Mouse (Mus musculus): ENCODE measurements at regions not wholly inside any gene's neighbourhood (a gene's known extent, or its start where the extent isn't known, plus 50 kb on each side); places are given as distances from the start of the nearest gene placed in this dataset.

GRCm38 (mm10) chr14:99499502-99500266, 201.2 kb downstream of the Klf5 start:
- H3K4me3 ChIP-seq = no peak overlapping the region
- WGBS = 89% methylated on average over 7 of the region's 7 CpGs
- DNase-seq (ENCODE audit: low spot score) = no peak
- no peaks in the 10 kb centered on the region for H3K27me3 ChIP-seq (replicated peaks; ENCODE audit: low read depth, poor library complexity, severe bottlenecking)
- no peak overlapping the region for H3K27ac ChIP-seq (replicated peaks)
- H3K4me1 ChIP-seq = no peaks in the 10 kb centered on the region
- H3K36me3 ChIP-seq (replicated peaks) = no peaks in the 10 kb centered on the region
- peaks cover 5% of the 10 kb centered on the region; the same call in 1 of the 2 replicates for H3K9me3 ChIP-seq

- Histone ChIP-seq H3K9me3 (peaks cover 5% of the 10 kb centered on the region; the same call in 1 of the 2 replicates), H3K4me1 (no peaks in the 10 kb centered on the region), H3K27me3 (replicated peaks; ENCODE audit: low read depth, poor library complexity, severe bottlenecking) (no peaks in the 10 kb centered on the region), H3K27ac (replicated peaks) (no peak overlapping the region), H3K4me3 (no peak overlapping the region), H3K36me3 (replicated peaks) (no peaks in the 10 kb centered on the region)
- no peak for DNase-seq (ENCODE audit: low spot score)
- 77% methylated on average over 4 of the region's 4 CpGs for WGBS
These were observed 206.4 kb downstream of the Klf5 start for GRCm38 (mm10) chr14:99504909-99505308.

- Histone ChIP-seq H3K4me1 (no peaks in the 10 kb centered on the region), H3K36me3 (replicated peaks) (no peaks in the 10 kb centered on the region), H3K9me3 (no peaks in the 10 kb centered on the region), H3K27me3 (replicated peaks; ENCODE audit: low read depth, poor library complexity, severe bottlenecking) (no peaks in the 10 kb centered on the region), H3K4me3 (no peak overlapping the region), H3K27ac (replicated peaks) (no peak overlapping the region)
- DNase-seq (ENCODE audit: low spot score) = no peak
- 47% methylated on average over 3 of the region's 3 CpGs for WGBS
These were observed 211.4 kb downstream of the Klf5 start for GRCm38 (mm10) chr14:99509696-99510536.

GRCm38 (mm10) chr14:99515474-99515873, 217.0 kb downstream of the Klf5 start:
- Histone ChIP-seq H3K27me3 (replicated peaks; ENCODE audit: low read depth, poor library complexity, severe bottlenecking) (no peaks in the 10 kb centered on the region), H3K4me1 (no peaks in the 10 kb centered on the region), H3K4me3 (no peak overlapping the region), H3K36me3 (replicated peaks) (no peaks in the 10 kb centered on the region), H3K27ac (replicated peaks) (no peak overlapping the region), H3K9me3 (no peaks in the 10 kb centered on the region)
- 97% methylated on average over 1 of the region's 1 CpGs for WGBS
- no peak for DNase-seq (ENCODE audit: low spot score)

GRCm38 (mm10) chr14:99516703-99517102, 218.2 kb downstream of the Klf5 start:
- Histone ChIP-seq H3K27me3 (replicated peaks; ENCODE audit: low read depth, poor library complexity, severe bottlenecking) (no peaks in the 10 kb centered on the region), H3K36me3 (replicated peaks) (no peaks in the 10 kb centered on the region), H3K4me3 (no peak overlapping the region), H3K27ac (replicated peaks) (no peak overlapping the region), H3K4me1 (no peaks in the 10 kb centered on the region), H3K9me3 (no peaks in the 10 kb centered on the region)
- 91% methylated on average over 6 of the region's 6 CpGs for WGBS
- no peak for DNase-seq (ENCODE audit: low spot score)

- H3K27ac ChIP-seq (replicated peaks) = no peak overlapping the region
- 87% methylated on average over 6 of the region's 6 CpGs for WGBS
These were observed 221.9 kb downstream of the Klf5 start for GRCm38 (mm10) chr14:99520343-99520742.

GRCm38 (mm10) chr14:99521954-99522523, 223.5 kb downstream of the Klf5 start:
- Histone ChIP-seq H3K27me3 (replicated peaks; ENCODE audit: low read depth, poor library complexity, severe bottlenecking) (no peaks in the 10 kb centered on the region), H3K9me3 (no peaks in the 10 kb centered on the region), H3K4me1 (no peaks in the 10 kb centered on the region), H3K27ac (replicated peaks) (no peak overlapping the region), H3K36me3 (replicated peaks) (no peaks in the 10 kb centered on the region), H3K4me3 (no peak overlapping the region)
- WGBS = 87% methylated on average over 13 of the region's 13 CpGs
- DNase-seq (ENCODE audit: low spot score) = no peak

More at GRCm38 (mm10) chr14:99520343-99520742, 221.9 kb downstream of the Klf5 start:
- no peaks in the 10 kb centered on the region for H3K27me3 ChIP-seq (replicated peaks; ENCODE audit: low read depth, poor library complexity, severe bottlenecking)
- no peak for DNase-seq (ENCODE audit: low spot score)
- H3K4me3 ChIP-seq = no peak overlapping the region
- no peaks in the 10 kb centered on the region for H3K4me1 ChIP-seq
- no peaks in the 10 kb centered on the region for H3K36me3 ChIP-seq (replicated peaks)
- no peaks in the 10 kb centered on the region for H3K9me3 ChIP-seq

- Histone ChIP-seq H3K9me3 (no peaks in the 10 kb centered on the region), H3K27me3 (replicated peaks; ENCODE audit: low read depth, poor library complexity, severe bottlenecking) (no peaks in the 10 kb centered on the region), H3K27ac (replicated peaks) (no peak overlapping the region), H3K4me3 (no peak overlapping the region), H3K36me3 (replicated peaks) (no peaks in the 10 kb centered on the region), H3K4me1 (no peaks in the 10 kb centered on the region)
- WGBS = 90% methylated on average over 6 of the region's 6 CpGs
- no peak for DNase-seq (ENCODE audit: low spot score)
These were observed 237.3 kb downstream of the Klf5 start for GRCm38 (mm10) chr14:99535781-99536180.

GRCm38 (mm10) chr14:99537286-99537685, 238.8 kb downstream of the Klf5 start:
- Histone ChIP-seq H3K4me1 (no peaks in the 10 kb centered on the region), H3K9me3 (no peaks in the 10 kb centered on the region), H3K27ac (replicated peaks) (no peak overlapping the region), H3K4me3 (no peak overlapping the region), H3K36me3 (replicated peaks) (no peaks in the 10 kb centered on the region), H3K27me3 (replicated peaks; ENCODE audit: low read depth, poor library complexity, severe bottlenecking) (no peaks in the 10 kb centered on the region)
- 84% methylated on average over 1 of the region's 1 CpGs for WGBS
- DNase-seq (ENCODE audit: low spot score) = no peak

- no peaks in the 10 kb centered on the region for H3K4me1 ChIP-seq
- H3K4me3 ChIP-seq = no peak overlapping the region
- H3K36me3 ChIP-seq (replicated peaks) = no peaks in the 10 kb centered on the region
- DNase-seq (ENCODE audit: low spot score) = no peak
- no peaks in the 10 kb centered on the region for H3K27me3 ChIP-seq (replicated peaks; ENCODE audit: low read depth, poor library complexity, severe bottlenecking)
- no peak overlapping the region for H3K27ac ChIP-seq (replicated peaks)
- no peaks in the 10 kb centered on the region for H3K9me3 ChIP-seq
These were observed 243.2 kb downstream of the Klf5 start for GRCm38 (mm10) chr14:99541716-99542115.

GRCm38 (mm10) chr14:99547931-99548330, 249.4 kb downstream of the Klf5 start:
- Histone ChIP-seq H3K4me3 (no peak overlapping the region), H3K4me1 (no peaks in the 10 kb centered on the region), H3K36me3 (replicated peaks) (no peaks in the 10 kb centered on the region), H3K27ac (replicated peaks) (no peak overlapping the region), H3K27me3 (replicated peaks; ENCODE audit: low read depth, poor library complexity, severe bottlenecking) (no peaks in the 10 kb centered on the region), H3K9me3 (no peaks in the 10 kb centered on the region)
- no peak for DNase-seq (ENCODE audit: low spot score)
- WGBS = 94% methylated on average over 6 of the region's 6 CpGs

- Histone ChIP-seq H3K27me3 (replicated peaks; ENCODE audit: low read depth, poor library complexity, severe bottlenecking) (no peaks in the 10 kb centered on the region), H3K36me3 (replicated peaks) (no peaks in the 10 kb centered on the region), H3K4me1 (no peaks in the 10 kb centered on the region), H3K9me3 (no peaks in the 10 kb centered on the region), H3K4me3 (no peak overlapping the region), H3K27ac (replicated peaks) (no peak overlapping the region)
- 85% methylated on average over 14 of the region's 14 CpGs for WGBS
- DNase-seq (ENCODE audit: low spot score) = no peak
These were observed 250.1 kb downstream of the Klf5 start for GRCm38 (mm10) chr14:99548363-99549248.

Data from embryonic facial prominence, embryonic 10.5 days (tissue).